Mouse (Mus musculus) heart, adult 2 months (tissue): ENCODE measurements at regions not wholly inside any gene's neighbourhood (a gene's known extent, or its start where the extent isn't known, plus 50 kb on each side); places are given as distances from the start of the nearest gene placed in this dataset.
A peak's percentile ranks its signal among the peaks of the same experiment; 100 is the strongest.

Source experiments
- DNase-seq, 2 experiments: peaks; one replicate each; pipeline ENCODE4 v3.0.0; 2021
- H3K27ac ChIP-seq: fragments of 200-600 bp; 2 replicates; pipeline ENCODE4 v1.8.1; 2022
- H3K27me3 ChIP-seq: fragments of 200-500 bp; 2 replicates; pipeline ENCODE4 v1.6.1; 2012; ENCODE audit warnings: mild to moderate bottlenecking, low read length, inconsistent platforms, mixed read lengths; ENCODE audit not compliant: control insufficient read depth, insufficient read depth
- H3K36me3 ChIP-seq: fragments of 200-500 bp; 2 replicates; pipeline ENCODE4 v1.6.1; 2012; ENCODE audit warnings: low read length, inconsistent platforms; ENCODE audit not compliant: control insufficient read depth, insufficient read depth
- H3K4me1 ChIP-seq: fragments of 200-500 bp; 2 replicates; pipeline ENCODE4 v1.6.1; 2011; ENCODE audit warnings: low read length; ENCODE audit not compliant: control insufficient read depth, insufficient read depth
- H3K4me3 ChIP-seq: fragments of 200-600 bp; 2 replicates; pipeline ENCODE4 v1.8.1; 2022
- H3K79me2 ChIP-seq: fragments of 200-500 bp; replicated peaks from 2 replicates; pipeline ENCODE4 v1.6.1; 2012; ENCODE audit warnings: mild to moderate bottlenecking, inconsistent platforms, low read length, moderate library complexity, mixed read lengths; ENCODE audit not compliant: control insufficient read depth, insufficient read depth
- H3K9ac ChIP-seq: fragments of 200-500 bp; 2 replicates; pipeline ENCODE4 v1.6.1; 2012; ENCODE audit warnings: low read depth, mild to moderate bottlenecking, control low read depth, inconsistent platforms, low read length, mixed read lengths
- CTCF ChIP-seq: fragments of 200-600 bp; IDR thresholded peaks from 2 replicates; pipeline ENCODE4 v1.8.1; 2022; ENCODE audit warnings: antibody characterized with exemption, mild to moderate bottlenecking, moderate library complexity
- EP300 ChIP-seq: fragments of 200-500 bp; IDR thresholded peaks from 2 replicates; pipeline ENCODE4 v1.6.1; 2011; ENCODE audit warnings: low read depth, low read length, control low read depth; ENCODE audit not compliant: insufficient read depth
- POLR2A ChIP-seq: fragments of 200-500 bp; IDR thresholded peaks from 2 replicates; pipeline ENCODE4 v1.6.1; 2011; ENCODE audit warnings: mild to moderate bottlenecking, low read depth, low read length, control low read depth; ENCODE audit not compliant: insufficient read depth
- WGBS: fragments of 180-500 bp; shearing (Covaris S2); methylation state at CpG from one replicate; pipeline ENCODE4 v1.1.7; 2018; 5-methylcytosine and 5-hydroxymethylcytosine counted together
- intact Hi-C: fragments of 180-260 bp; cut with DNase I; formaldehyde crosslinking; loops from one replicate; pipeline ENCODE4 v1.15.1; 2025

DNA sequence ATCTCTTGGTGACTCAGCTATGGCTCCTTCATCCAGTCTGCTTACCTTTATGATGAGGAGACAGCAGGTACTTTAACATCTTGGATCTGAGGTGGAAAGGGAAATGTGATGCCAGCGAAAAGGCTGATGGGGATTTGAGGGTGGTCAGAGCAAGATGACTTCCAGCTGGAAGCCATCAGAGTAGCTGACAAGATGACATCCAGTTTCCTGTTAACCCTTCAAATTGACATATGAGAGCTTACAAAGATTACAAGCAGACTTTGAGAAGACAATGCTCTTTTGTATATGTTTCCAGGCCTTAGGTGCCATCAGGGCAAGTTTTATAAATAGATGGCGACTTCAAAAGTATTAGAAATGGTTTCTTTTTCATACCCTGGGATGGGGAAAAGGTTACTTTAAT, 621.3 kb upstream of the A1bg start:
- H3K9ac ChIP-seq = no peak overlapping the region
- intact Hi-C loops = no loop called here
- H3K79me2 ChIP-seq = no peaks in the 10 kb centered on the region
- H3K4me3 ChIP-seq = no peak overlapping the region
- no peaks in the 10 kb centered on the region for H3K36me3 ChIP-seq
- H3K27ac ChIP-seq = no peak overlapping the region
- WGBS = 82% methylated on average over 2 of the region's 2 CpGs
- TF ChIP-seq CTCF = no peak
- no peak for TF ChIP-seq POLR2A
- TF ChIP-seq EP300 = no peak
- H3K4me1 ChIP-seq = no peaks in the 10 kb centered on the region
- no peak for DNase-seq
- no peaks in the 10 kb centered on the region for H3K27me3 ChIP-seq

DNA sequence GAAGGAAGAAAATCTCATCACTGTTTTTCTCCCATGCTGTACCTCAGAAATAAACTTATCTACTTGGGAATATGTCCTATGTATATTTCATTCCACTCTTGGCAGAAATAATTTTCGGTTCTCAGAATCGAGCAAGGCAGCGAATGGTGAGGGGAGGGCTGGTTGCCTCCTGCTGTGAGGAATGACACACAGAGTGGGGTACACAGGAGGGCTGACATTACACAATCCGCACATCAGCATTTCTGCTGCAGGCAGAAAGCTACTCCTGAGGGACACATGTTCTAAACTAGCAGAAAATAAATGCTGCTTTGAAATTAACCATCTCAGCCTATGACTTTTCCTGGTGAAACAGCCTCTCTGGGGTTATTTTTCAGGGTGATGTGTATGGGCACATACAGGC, 618.8 kb upstream of the A1bg start:
- intact Hi-C loops = no loop called here
- H3K36me3 ChIP-seq = no peaks in the 10 kb centered on the region
- WGBS = 79% methylated on average over 4 of the region's 4 CpGs
- no peak overlapping the region for H3K9ac ChIP-seq
- DNase-seq = no peak
- no peak overlapping the region for H3K27ac ChIP-seq
- no peak overlapping the region for H3K4me3 ChIP-seq
- H3K79me2 ChIP-seq = no peaks in the 10 kb centered on the region
- no peaks in the 10 kb centered on the region for H3K27me3 ChIP-seq
- H3K4me1 ChIP-seq = no peaks in the 10 kb centered on the region
- TF ChIP-seq CTCF (no peak), POLR2A (no peak), EP300 (no peak)

DNA sequence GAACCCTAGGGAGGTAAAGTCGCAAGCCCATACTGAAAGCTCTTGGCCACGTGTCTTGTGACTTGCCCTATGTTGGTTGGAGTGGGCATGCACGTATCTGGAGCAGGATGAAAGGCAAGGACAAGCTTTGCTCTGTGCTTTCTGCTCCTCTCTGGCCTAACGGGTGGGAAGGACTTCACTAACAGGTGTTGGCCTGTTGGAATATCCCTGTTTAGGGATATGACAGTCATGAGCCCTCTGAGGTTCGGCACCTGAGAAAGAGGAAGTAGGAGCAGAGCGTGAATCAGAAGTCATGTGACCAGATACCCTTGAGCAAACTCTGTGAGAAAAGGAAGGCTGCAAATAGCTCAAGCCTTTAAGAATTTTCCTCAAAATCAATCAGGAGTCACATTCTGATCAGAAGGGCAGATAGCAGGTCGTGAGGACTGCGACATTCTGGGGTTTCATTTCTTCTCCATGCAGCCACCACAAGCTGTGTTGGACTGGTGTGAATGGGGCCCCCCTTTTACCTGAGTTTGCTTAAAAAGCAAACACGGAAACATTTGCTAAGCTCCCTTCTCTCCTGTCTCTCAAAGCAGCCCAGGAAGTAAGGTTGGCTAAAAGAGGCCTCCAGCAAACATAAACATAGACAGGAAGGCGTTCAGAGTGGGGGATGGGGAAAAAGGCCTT, 618.1 kb upstream of the A1bg start:
- no peak overlapping the region for H3K27ac ChIP-seq
- peak in 1 of 2 experiments; percentile 7 for DNase-seq
- H3K27me3 ChIP-seq = no peaks in the 10 kb centered on the region
- H3K4me3 ChIP-seq = no peak overlapping the region
- H3K4me1 ChIP-seq = peaks cover 1% of the 10 kb centered on the region; the same call in 1 of the 2 replicates
- TF ChIP-seq EP300 (no peak), POLR2A (no peak), CTCF (no peak)
- H3K36me3 ChIP-seq = no peaks in the 10 kb centered on the region
- WGBS = 78% methylated on average over 10 of the region's 10 CpGs
- intact Hi-C loops = no loop called here
- no peaks in the 10 kb centered on the region for H3K79me2 ChIP-seq
- no peak overlapping the region for H3K9ac ChIP-seq

DNA sequence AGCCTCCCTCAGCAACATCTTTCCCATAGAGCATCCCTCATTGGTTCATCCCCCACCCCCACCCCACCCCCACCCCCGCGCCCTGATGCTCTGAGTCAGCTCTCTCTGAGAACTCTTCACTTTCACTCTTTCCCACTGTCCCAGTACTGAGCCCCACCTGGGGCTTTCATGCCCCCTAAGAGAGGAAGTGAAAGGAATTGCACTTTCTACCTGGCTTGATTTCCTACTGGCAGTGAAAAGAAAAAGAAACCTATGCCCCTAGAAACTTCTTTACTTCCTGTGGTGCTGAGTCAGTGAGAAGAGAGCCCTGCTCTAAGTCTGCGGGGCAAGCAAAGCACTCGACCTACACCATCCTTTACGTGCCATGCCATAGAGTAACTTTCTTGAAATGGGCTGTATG, 616.1 kb upstream of the A1bg start:
- TF ChIP-seq CTCF = no peak
- TF ChIP-seq POLR2A = no peak
- TF ChIP-seq EP300 = no peak
- Histone ChIP-seq H3K27me3 (no peaks in the 10 kb centered on the region), H3K79me2 (no peaks in the 10 kb centered on the region), H3K9ac (no peak overlapping the region), H3K4me1 (peaks cover 1% of the 10 kb centered on the region; the same call in 1 of the 2 replicates), H3K27ac (no peak overlapping the region), H3K36me3 (no peaks in the 10 kb centered on the region), H3K4me3 (no peak overlapping the region)
- DNase-seq = no peak
- intact Hi-C loops = no loop called here
- WGBS = 78% methylated on average over 5 of the region's 5 CpGs

DNA sequence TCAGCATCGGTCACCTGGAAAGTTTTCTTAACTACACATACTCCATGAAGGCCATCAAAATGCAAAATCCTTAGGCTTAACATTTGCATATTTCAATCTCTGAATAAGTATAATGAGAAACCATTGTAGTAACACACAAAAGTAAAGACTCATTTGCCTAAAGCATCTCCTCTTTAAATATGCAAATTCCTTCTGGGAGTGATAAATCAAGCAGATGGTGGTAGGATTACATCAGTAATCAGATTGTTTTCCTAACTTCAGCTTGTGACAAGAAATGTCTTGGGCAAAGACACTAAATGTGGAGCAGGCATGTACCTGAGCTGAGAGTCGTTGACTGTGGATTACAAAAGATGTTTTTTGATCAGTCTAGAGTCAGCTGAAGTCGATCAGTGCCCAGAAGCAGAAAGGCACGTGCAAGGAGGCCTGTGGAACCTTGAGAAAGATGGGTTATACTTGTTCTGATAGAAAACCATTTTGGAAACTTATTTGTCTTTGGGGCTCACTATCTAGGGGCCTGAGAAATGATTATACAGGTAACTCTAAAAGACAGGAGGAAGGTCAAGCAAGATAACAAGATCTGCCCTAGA, 615.5 kb upstream of the A1bg start:
- no peaks in the 10 kb centered on the region for H3K27me3 ChIP-seq
- peaks cover 1% of the 10 kb centered on the region; the same call in 1 of the 2 replicates for H3K4me1 ChIP-seq
- H3K9ac ChIP-seq = no peak overlapping the region
- WGBS = 78% methylated on average over 4 of the region's 4 CpGs
- no peak overlapping the region for H3K4me3 ChIP-seq
- H3K27ac ChIP-seq = no peak overlapping the region
- H3K36me3 ChIP-seq = no peaks in the 10 kb centered on the region
- intact Hi-C loops = no loop called here
- no peak for DNase-seq
- H3K79me2 ChIP-seq = no peaks in the 10 kb centered on the region
- no peak for TF ChIP-seq CTCF
- no peak for TF ChIP-seq POLR2A
- no peak for TF ChIP-seq EP300

DNA sequence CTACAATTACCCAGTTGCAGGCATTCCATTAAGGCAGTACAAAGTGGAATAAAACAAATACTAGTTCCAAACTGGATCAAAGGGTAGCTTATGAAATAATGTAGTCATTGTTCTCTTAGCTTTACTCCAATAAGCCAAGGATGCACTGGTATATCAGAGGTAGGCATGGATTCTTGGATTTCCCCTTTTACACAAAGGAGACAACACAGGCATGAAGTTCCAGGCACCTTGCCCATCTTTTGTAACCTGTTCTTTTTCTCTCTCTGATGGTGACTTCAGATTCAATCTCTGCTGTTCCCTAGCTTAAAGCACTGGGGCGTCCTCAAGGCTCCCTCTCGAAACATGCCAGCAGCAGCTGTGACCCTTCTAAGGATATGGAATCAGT, 613.5 kb upstream of the A1bg start:
- H3K36me3 ChIP-seq = no peaks in the 10 kb centered on the region
- H3K79me2 ChIP-seq = no peaks in the 10 kb centered on the region
- intact Hi-C loops = no loop called here
- TF ChIP-seq CTCF (no peak), EP300 (no peak), POLR2A (no peak)
- H3K4me3 ChIP-seq = no peak overlapping the region
- H3K27me3 ChIP-seq = no peaks in the 10 kb centered on the region
- H3K9ac ChIP-seq = no peak overlapping the region
- H3K27ac ChIP-seq = no peak overlapping the region
- DNase-seq = no peak
- WGBS = 83% methylated on average over 2 of the region's 2 CpGs
- H3K4me1 ChIP-seq = peaks cover 1% of the 10 kb centered on the region; the same call in 1 of the 2 replicates
